Mouse (Mus musculus) limb, embryonic 14.5 days (tissue): ENCODE data around the gene Cubn. TPM values are rescaled to one million over a fixed set of nuclear protein-coding genes. Genes with fewer than 3 reads are reported as not detected.

Source experiments
- ATAC-seq: fragments of 200-750 bp; cut with Nextera tagmentation; 2 replicates; pipeline ENCODE4 v1.8.0; 2017; ENCODE audit warnings: low read depth, moderate number of reproducible peaks, moderate TSS enrichment; ENCODE audit not compliant: low FRiP score
- DNase-seq: peaks from one replicate; pipeline ENCODE4 v3.0.0-alpha.2; 2015; ENCODE audit warnings: low spot score
- H3K27ac ChIP-seq: fragments of 300-500 bp; sonication (generic); replicated peaks from 2 replicates; pipeline ENCODE4 v1.5.1; 2014; ENCODE audit warnings: low read depth, mild to moderate bottlenecking, low read length, moderate library complexity, mixed read lengths
- H3K27me3 ChIP-seq: fragments of 300-500 bp; sonication (generic); 2 replicates; pipeline ENCODE4 v1.6.1; 2014; ENCODE audit warnings: low read length, mixed read lengths; ENCODE audit not compliant: control insufficient read depth, insufficient read depth
- H3K36me3 ChIP-seq: fragments of 300-500 bp; sonication (generic); 2 replicates; pipeline ENCODE4 v1.6.1; 2014; ENCODE audit warnings: mild to moderate bottlenecking, low read length, moderate library complexity, mixed read lengths; ENCODE audit not compliant: control insufficient read depth, insufficient read depth
- H3K4me1 ChIP-seq: fragments of 300-500 bp; sonication (generic); 2 replicates; pipeline ENCODE4 v1.6.1; 2014; ENCODE audit warnings: antibody characterized with exemption, low read length, mixed read lengths; ENCODE audit not compliant: control insufficient read depth, insufficient read depth
- H3K4me2 ChIP-seq: fragments of 300-500 bp; sonication (generic); replicated peaks from 2 replicates; pipeline ENCODE4 v1.6.1; 2014; ENCODE audit warnings: low read depth, mild to moderate bottlenecking, low read length, moderate library complexity; ENCODE audit not compliant: severe bottlenecking
- H3K4me3 ChIP-seq: fragments of 300-500 bp; sonication (generic); replicated peaks from 2 replicates; pipeline ENCODE4 v1.5.1; 2014; ENCODE audit warnings: low read length
- H3K9ac ChIP-seq: fragments of 300-500 bp; sonication (generic); 2 replicates; pipeline ENCODE4 v1.6.1; 2014; ENCODE audit warnings: mild to moderate bottlenecking, low read depth, low read length, moderate library complexity; ENCODE audit not compliant: severe bottlenecking
- H3K9me3 ChIP-seq: fragments of 300-500 bp; sonication (generic); 2 replicates; pipeline ENCODE4 v1.6.1; 2016; ENCODE audit warnings: low read length; ENCODE audit not compliant: control insufficient read depth
- POLR2A ChIP-seq: fragments of 200-500 bp; IDR thresholded peaks from 2 replicates; pipeline ENCODE4 v1.8.0; 2012; ENCODE audit warnings: inconsistent platforms, mild to moderate bottlenecking, moderate library complexity, borderline replicate concordance; ENCODE audit not compliant: insufficient read depth, insufficient read length; ENCODE audit errors: extremely low read depth
- WGBS: fragments of 180-500 bp; shearing (Covaris S2); extraction: QIAGEN DNeasy Blood & Tissue Kit; methylation state at CpG from one replicate; pipeline ENCODE4 v1.1.7; 2014; 5-methylcytosine and 5-hydroxymethylcytosine counted together
- polyA plus RNA-seq, 2 experiments: library from polyadenylated mRNA; depleted of rRNA in 1 of 2; stranded (reverse) in 1 of 2; unstranded in 1 of 2; fragments of >200 nt; fragmentation: Nextera tagmentation in 1 of 2; extraction: Ambion mirVana in 1 of 2; gene quantifications; 2 replicates each; pipeline versions ENCODE4 v1.2.1 to v1.2.3; 2012 to 2014

Cubn gene
- polyA plus RNA-seq, 2 experiments = 0.28 TPM

DNA sequence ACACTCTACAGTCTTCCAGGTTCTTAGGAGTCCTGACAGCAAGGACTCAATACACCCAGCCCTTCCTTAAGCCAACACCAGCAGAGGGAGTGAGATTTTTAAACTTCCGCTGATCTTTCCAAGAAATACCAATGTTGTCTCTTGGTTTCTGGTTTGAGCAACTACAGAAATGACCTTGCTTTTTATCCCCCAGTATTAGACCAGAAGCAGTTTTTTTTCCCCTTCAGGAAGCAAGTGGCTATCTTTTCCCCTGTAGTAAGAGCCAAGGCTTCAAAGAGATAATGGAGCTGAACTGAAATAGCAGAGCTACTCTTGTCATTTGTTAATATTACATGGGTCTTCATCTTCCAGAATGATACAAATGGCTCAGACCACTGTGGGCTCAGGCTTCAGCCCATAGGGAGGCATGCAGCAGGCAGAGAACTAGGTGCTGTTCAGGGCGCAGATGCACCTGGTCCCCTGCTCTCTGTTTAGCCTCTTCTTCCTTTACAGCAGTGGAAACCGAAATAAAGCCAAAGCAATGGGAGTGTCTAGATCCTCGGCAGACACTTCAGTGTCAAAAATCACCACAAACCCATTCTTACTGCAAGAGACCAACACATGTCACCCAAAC lies 222.8 kb downstream of the Cubn start:
- no peak for DNase-seq

DNA sequence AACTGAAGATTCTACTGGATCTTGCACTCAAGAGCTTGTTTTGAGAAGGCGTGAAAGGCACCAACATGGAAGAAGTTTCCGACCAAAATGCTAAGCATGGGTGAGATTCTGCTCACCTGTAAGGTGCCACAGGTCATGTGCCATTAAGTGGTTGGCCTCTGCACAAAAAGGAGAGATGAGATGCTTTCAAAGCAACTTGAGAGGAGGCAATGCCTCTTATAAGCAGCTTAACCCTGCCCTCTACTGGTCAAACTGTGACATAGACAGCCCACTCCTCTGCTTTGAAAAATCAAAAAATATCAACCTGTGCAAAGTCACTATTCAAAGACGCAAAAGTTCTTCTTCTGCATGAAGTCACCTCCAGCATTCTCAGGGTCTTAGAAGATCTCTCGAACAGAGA lies 226.7 kb downstream of the Cubn start:
- H3K9ac ChIP-seq = no peak overlapping the region
- 47% methylated on average over 4 of the region's 4 CpGs for WGBS
- peaks cover 3% of the 10 kb centered on the region; the same call in 1 of the 2 replicates for H3K36me3 ChIP-seq
- ATAC-seq = peak; percentile 28; the same call in 1 of the 2 replicates
- TF ChIP-seq POLR2A = no peak
- no peak overlapping the region for H3K4me3 ChIP-seq
- no peaks in the 10 kb centered on the region; the same call in 1 of the 2 replicates for H3K4me1 ChIP-seq
- no peak overlapping the region for H3K4me2 ChIP-seq
- no peaks in the 10 kb centered on the region for H3K27me3 ChIP-seq
- H3K9me3 ChIP-seq = no peaks in the 10 kb centered on the region
- DNase-seq = peak; percentile 84
- H3K27ac ChIP-seq = no peak overlapping the region

More for the DNA sequence above, 222.8 kb downstream of the Cubn start:
- peaks cover 4% of the 10 kb centered on the region; the same call in 1 of the 2 replicates for H3K4me1 ChIP-seq
- H3K4me2 ChIP-seq = no peak overlapping the region
- no peaks in the 10 kb centered on the region; the same call in 1 of the 2 replicates for H3K36me3 ChIP-seq
- H3K27ac ChIP-seq = no peak overlapping the region
- no peak for ATAC-seq
- H3K27me3 ChIP-seq = no peaks in the 10 kb centered on the region
- H3K4me3 ChIP-seq = no peak overlapping the region
- H3K9me3 ChIP-seq = no peaks in the 10 kb centered on the region
- no peak for TF ChIP-seq POLR2A
- no peak overlapping the region for H3K9ac ChIP-seq
- WGBS = 85% methylated on average over 4 of the region's 4 CpGs

DNA sequence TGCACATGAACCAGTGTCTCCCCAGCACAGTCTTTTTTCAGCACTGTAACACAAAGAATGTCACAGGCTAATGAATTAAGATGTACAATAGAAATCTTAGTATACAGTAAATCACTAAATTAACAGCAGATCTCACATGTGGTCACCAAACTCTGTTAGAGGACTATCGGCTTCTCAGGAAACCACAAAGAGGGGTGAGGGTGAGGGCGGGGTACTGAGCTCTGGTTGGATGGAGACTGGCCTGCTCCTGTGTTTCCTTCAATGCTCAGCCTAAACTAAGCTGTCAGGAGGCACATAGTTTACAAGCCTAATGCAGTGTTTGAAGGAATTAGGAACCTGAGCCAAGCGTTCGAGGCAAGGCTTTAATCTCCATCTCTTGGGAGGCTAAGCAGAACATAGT lies 228.5 kb downstream of the Cubn start:
- H3K4me3 ChIP-seq = no peak overlapping the region
- no peaks in the 10 kb centered on the region for H3K9me3 ChIP-seq
- peaks cover 3% of the 10 kb centered on the region; the same call in 1 of the 2 replicates for H3K36me3 ChIP-seq
- no peak overlapping the region for H3K4me2 ChIP-seq
- H3K9ac ChIP-seq = no peak overlapping the region
- no peak for TF ChIP-seq POLR2A
- ATAC-seq = no peak
- H3K27ac ChIP-seq = no peak overlapping the region
- no peaks in the 10 kb centered on the region for H3K27me3 ChIP-seq
- 46% methylated on average over 4 of the region's 4 CpGs for WGBS
- H3K4me1 ChIP-seq = no peaks in the 10 kb centered on the region
- DNase-seq = no peak

GRCm38 (mm10) chr2:13258606-13259005 lies 233.0 kb downstream of the Cubn start:
- no peak for TF ChIP-seq POLR2A
- Histone ChIP-seq H3K9ac (no peak overlapping the region), H3K27ac (no peak overlapping the region), H3K4me1 (no peaks in the 10 kb centered on the region), H3K4me2 (no peak overlapping the region), H3K9me3 (no peaks in the 10 kb centered on the region), H3K27me3 (no peaks in the 10 kb centered on the region), H3K4me3 (no peak overlapping the region), H3K36me3 (peaks cover 8% of the 10 kb centered on the region)
- WGBS = 86% methylated on average over 2 of the region's 2 CpGs
- no peak for DNase-seq
- no peak for ATAC-seq

DNA sequence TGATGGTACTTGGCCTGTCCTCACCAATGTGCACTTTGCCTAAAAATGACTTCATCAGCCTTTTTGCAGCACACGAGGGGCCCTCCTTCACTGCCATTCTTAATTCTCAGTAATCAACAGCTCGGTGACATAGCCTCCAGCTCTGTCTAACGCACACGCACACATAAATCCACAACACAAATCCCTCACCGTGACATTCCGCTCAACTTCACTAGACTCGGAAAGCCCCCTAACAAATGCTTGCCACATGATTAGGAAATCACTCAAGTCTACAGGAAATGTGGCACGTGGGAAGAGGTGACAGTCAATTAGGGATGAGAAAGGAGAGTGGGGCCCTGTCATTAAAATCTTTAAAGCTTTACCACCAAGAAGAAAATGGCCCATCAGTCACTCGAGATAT lies 250.9 kb downstream of the Cubn start:
- H3K4me2 ChIP-seq = no peak overlapping the region
- H3K36me3 ChIP-seq = 0 out of 2 replicates have a peak, but pooled peaks cover 17% of the 10 kb centered on the region
- no peak for DNase-seq
- H3K9me3 ChIP-seq = no peaks in the 10 kb centered on the region
- TF ChIP-seq POLR2A = no peak
- ATAC-seq = no peak
- no peak overlapping the region for H3K4me3 ChIP-seq
- H3K27me3 ChIP-seq = no peaks in the 10 kb centered on the region; the same call in 1 of the 2 replicates
- H3K9ac ChIP-seq = no peak overlapping the region
- 33% methylated on average over 9 of the region's 9 CpGs for WGBS
- H3K4me1 ChIP-seq = no peaks in the 10 kb centered on the region
- H3K27ac ChIP-seq = no peak overlapping the region
